Mouse (Mus musculus) lung, postnatal 0 days (tissue): ENCODE data around the gene Pik3r4. TPM values are rescaled to one million over a fixed set of nuclear protein-coding genes. Genes with fewer than 3 reads are reported as not detected.
A peak's percentile ranks its signal among the peaks of the same experiment; 100 is the strongest.
"Not testable (repeated sequence)": the region's sequence is repeated elsewhere in the genome, so short reads cannot be mapped to it uniquely, and the experiment has no call there.

Experiments
- ATAC-seq: fragments of 200-750 bp; cut with Nextera tagmentation; 2 replicates; pipeline ENCODE4 v1.8.0; 2017; ENCODE audit warnings: moderate library complexity
- DNase-seq: peaks from one replicate; pipeline ENCODE4 v3.0.0-alpha.2; 2016; ENCODE audit warnings: low spot score
- H3K27ac ChIP-seq: fragments of 300-500 bp; sonication (generic); 2 replicates; pipeline ENCODE4 v1.5.1; 2014; ENCODE audit warnings: antibody characterized with exemption, mild to moderate bottlenecking, low read length, mixed read lengths
- H3K27me3 ChIP-seq: fragments of 300-500 bp; sonication (generic); replicated peaks from 2 replicates; pipeline ENCODE4 v1.6.1; 2014; ENCODE audit warnings: low read length, mixed read lengths; ENCODE audit not compliant: insufficient read depth
- H3K36me3 ChIP-seq: fragments of 300-500 bp; sonication (generic); 2 replicates; pipeline ENCODE4 v1.6.1; 2014; ENCODE audit warnings: low read length, mixed read lengths; ENCODE audit not compliant: insufficient read depth
- H3K4me1 ChIP-seq: fragments of 300-500 bp; sonication (generic); 2 replicates; pipeline ENCODE4 v1.6.1; 2014; ENCODE audit warnings: antibody characterized with exemption, low read depth, low read length, mixed read lengths; ENCODE audit not compliant: insufficient read depth
- H3K4me2 ChIP-seq: fragments of 300-500 bp; sonication (generic); replicated peaks from 2 replicates; pipeline ENCODE4 v1.6.1; 2014; ENCODE audit warnings: low read depth, mild to moderate bottlenecking, low read length, moderate library complexity, mixed read lengths
- H3K4me3 ChIP-seq: fragments of 300-500 bp; sonication (generic); 2 replicates; pipeline ENCODE4 v1.5.1; 2014; ENCODE audit warnings: low read depth, low read length
- H3K9ac ChIP-seq: fragments of 300-500 bp; sonication (generic); replicated peaks from 2 replicates; pipeline ENCODE4 v1.6.1; 2014; ENCODE audit warnings: low read depth, mild to moderate bottlenecking
- H3K9me3 ChIP-seq: fragments of 300-500 bp; sonication (generic); 2 replicates; pipeline ENCODE4 v1.6.1; 2016; ENCODE audit warnings: low read length, mixed read lengths
- CTCF ChIP-seq: IDR thresholded peaks from 2 replicates; pipeline ENCODE4 v1.5.1; 2016; ENCODE audit warnings: antibody characterized with exemption, mild to moderate bottlenecking
- EP300 ChIP-seq: IDR thresholded peaks from 2 replicates; pipeline ENCODE4 v1.6.1; 2016; ENCODE audit warnings: antibody characterized with exemption, mild to moderate bottlenecking, control low read depth
- WGBS: fragments of 180-500 bp; shearing (Covaris S2); extraction: QIAGEN DNeasy Blood & Tissue Kit; methylation state at CpG from one replicate; pipeline ENCODE4 v1.1.7; 2014; 5-methylcytosine and 5-hydroxymethylcytosine counted together
- polyA plus RNA-seq: library from polyadenylated mRNA; unstranded; fragments of >200 nt; fragmentation: Nextera tagmentation; extraction: Ambion mirVana; gene quantifications from 2 replicates; pipeline ENCODE4 v1.2.1, GENCODE M21; 2015

Gene Pik3r4
- polyA plus RNA-seq, 1 experiment from 2014 or later = 17.6 TPM

- Histone ChIP-seq H3K9ac (no peak overlapping the region), H3K27me3 (no peaks in the 10 kb centered on the region), H3K4me1 (no peaks in the 10 kb centered on the region), H3K36me3 (no peaks in the 10 kb centered on the region), H3K27ac (no peak overlapping the region), H3K4me3 (no peak overlapping the region), H3K4me2 (no peak overlapping the region), H3K9me3 (no peaks in the 10 kb centered on the region)
- TF ChIP-seq CTCF (no peak), EP300 (no peak)
- 66% methylated on average over 2 of the region's 2 CpGs for WGBS
- DNase-seq (no peak), ATAC-seq (no peak)
Observed at GRCm38 (mm10) chr9:105633961-105634360, 8.8 kb upstream of the Pik3r4 start.

GRCm38 (mm10) chr9:105641377-105641776 is 1.4 kb upstream of the Pik3r4 start:
- not testable (repeated sequence) for H3K9me3 ChIP-seq, H3K36me3 ChIP-seq, H3K4me3 ChIP-seq, H3K9ac ChIP-seq, H3K4me1 ChIP-seq, H3K4me2 ChIP-seq, H3K27me3 ChIP-seq, DNase-seq, H3K27ac ChIP-seq, ATAC-seq
- WGBS = 80% methylated on average over 6 of the region's 6 CpGs

GRCm38 (mm10) chr9:105656189-105656588 is 13.4 kb downstream of the Pik3r4 start:
- Histone ChIP-seq H3K27me3 (no peaks in the 10 kb centered on the region), H3K9me3 (no peaks in the 10 kb centered on the region), H3K9ac (no peak overlapping the region), H3K27ac (no peak overlapping the region), H3K4me3 (no peak overlapping the region), H3K36me3 (peaks cover 24% of the 10 kb centered on the region; the same call in 1 of the 2 replicates), H3K4me2 (no peak overlapping the region), H3K4me1 (no peaks in the 10 kb centered on the region)
- WGBS = 65% methylated on average over 2 of the region's 2 CpGs
- ATAC-seq (no peak), DNase-seq (no peak)
- TF ChIP-seq CTCF (no peak), EP300 (no peak)

- H3K9ac ChIP-seq = no peak overlapping the region
- H3K4me1 ChIP-seq = no peaks in the 10 kb centered on the region
- 93% methylated on average over 12 of the region's 12 CpGs for WGBS
- TF ChIP-seq EP300 (no peak), CTCF (no peak)
- H3K36me3 ChIP-seq = peaks cover 28% of the 10 kb centered on the region; the same call in 1 of the 2 replicates
- H3K4me3 ChIP-seq = no peak overlapping the region
- no peak for DNase-seq
- no peak overlapping the region for H3K4me2 ChIP-seq
- no peaks in the 10 kb centered on the region for H3K27me3 ChIP-seq
- no peak for ATAC-seq
- H3K9me3 ChIP-seq = no peaks in the 10 kb centered on the region
- H3K27ac ChIP-seq = no peak overlapping the region
Observed at GRCm38 (mm10) chr9:105658216-105658615, 15.4 kb downstream of the Pik3r4 start.

GRCm38 (mm10) chr9:105659877-105660276 is 17.1 kb downstream of the Pik3r4 start:
- Histone ChIP-seq H3K27ac (no peak overlapping the region), H3K36me3 (peaks cover 16% of the 10 kb centered on the region), H3K4me2 (no peak overlapping the region), H3K9me3 (no peaks in the 10 kb centered on the region), H3K9ac (no peak overlapping the region), H3K4me3 (no peak overlapping the region), H3K4me1 (no peaks in the 10 kb centered on the region), H3K27me3 (no peaks in the 10 kb centered on the region)
- TF ChIP-seq CTCF (no peak), EP300 (no peak)
- DNase-seq (no peak), ATAC-seq (no peak)
- 95% methylated on average over 6 of the region's 6 CpGs for WGBS

GRCm38 (mm10) chr9:105665269-105665668 is 22.5 kb downstream of the Pik3r4 start:
- Histone ChIP-seq H3K27me3 (no peaks in the 10 kb centered on the region), H3K4me2 (no peak overlapping the region), H3K4me1 (no peaks in the 10 kb centered on the region), H3K36me3 (peaks cover 23% of the 10 kb centered on the region), H3K9ac (no peak overlapping the region), H3K27ac (no peak overlapping the region), H3K4me3 (no peak overlapping the region), H3K9me3 (no peaks in the 10 kb centered on the region)
- peak; percentile 20 for DNase-seq
- peak; percentile 79 for ATAC-seq
- TF ChIP-seq CTCF = no peak
- TF ChIP-seq EP300 = no peak
- WGBS = 74% methylated on average over 7 of the region's 7 CpGs

- H3K4me2 ChIP-seq = no peak overlapping the region
- no peaks in the 10 kb centered on the region for H3K4me1 ChIP-seq
- H3K4me3 ChIP-seq = no peak overlapping the region
- peaks cover 27% of the 10 kb centered on the region; the same call in 1 of the 2 replicates for H3K36me3 ChIP-seq
- peak overlapping the region; percentile 20; the same call in 1 of the 2 replicates for H3K27ac ChIP-seq
- TF ChIP-seq EP300 (peak; percentile 74), CTCF (no peak)
- H3K9ac ChIP-seq = no peak overlapping the region
- H3K27me3 ChIP-seq = no peaks in the 10 kb centered on the region
- 39% methylated on average over 4 of the region's 4 CpGs for WGBS
- DNase-seq = peak; percentile 56
- no peaks in the 10 kb centered on the region for H3K9me3 ChIP-seq
- peak; percentile 70 for ATAC-seq
Observed at GRCm38 (mm10) chr9:105670916-105671315, 28.1 kb downstream of the Pik3r4 start.
